Mouse (Mus musculus) myocyte (in vitro differentiated cells): Measurements from ENCODE around the gene Ctsd. TPM values are rescaled to one million over a fixed set of nuclear protein-coding genes. Genes with fewer than 3 reads are reported as not detected.

ENCODE experiments used
- H3K27me3 ChIP-seq: one replicate; pipeline ENCODE4 v1.6.1; 2011; ENCODE audit not compliant: control insufficient read depth, insufficient read depth, insufficient read length
- H3K36me3 ChIP-seq: one replicate; pipeline ENCODE4 v1.6.1; 2011; ENCODE audit not compliant: control insufficient read depth, insufficient read depth
- H3K4me2 ChIP-seq: one replicate; pipeline ENCODE4 v1.6.1; 2011; ENCODE audit warnings: low read depth, control low read depth
- H3K4me3 ChIP-seq: one replicate; pipeline ENCODE4 v1.5.1; 2011; ENCODE audit warnings: mild to moderate bottlenecking, control low read depth, moderate library complexity
- H3K79me2 ChIP-seq: one replicate; pipeline ENCODE4 v1.6.1; 2011; ENCODE audit not compliant: control insufficient read depth, insufficient read depth
- H3ac ChIP-seq: one replicate; pipeline ENCODE4 v1.6.1; 2011; ENCODE audit not compliant: control insufficient read depth, insufficient read length
- CEBPB ChIP-seq: IDR thresholded peaks from 2 replicates; pipeline ENCODE4 v1.6.1; 2011; ENCODE audit warnings: mild to moderate bottlenecking, moderate library complexity; ENCODE audit not compliant: poor library complexity, insufficient read depth, severe bottlenecking
- E2F4 ChIP-seq: IDR thresholded peaks from one replicate; pipeline ENCODE4 v1.6.1; 2011; ENCODE audit warnings: mild to moderate bottlenecking, control low read depth, moderate library complexity; ENCODE audit not compliant: insufficient read depth
- MAX ChIP-seq: IDR thresholded peaks from one replicate; pipeline ENCODE4 v1.6.1; 2011; ENCODE audit warnings: low read depth, mild to moderate bottlenecking, control low read depth
- MYOD1 ChIP-seq, 3 experiments: IDR thresholded peaks; one replicate each; pipeline ENCODE4 v1.6.1; 2011; ENCODE audit warnings: control low read depth in 2 of 3, low read depth in 2 of 3, mild to moderate bottlenecking in 2 of 3, moderate library complexity in 1 of 3; ENCODE audit not compliant: insufficient read length in 2 of 3, control insufficient read depth in 1 of 3
- MYOG ChIP-seq, 3 experiments: IDR thresholded peaks; one replicate each; pipeline ENCODE4 v1.6.1; 2011; ENCODE audit warnings: control low read depth in 2 of 3, low read depth in 2 of 3, mild to moderate bottlenecking in 2 of 3; ENCODE audit not compliant: insufficient read length in 2 of 3, control insufficient read depth in 1 of 3, insufficient read depth in 1 of 3
- POLR2A ChIP-seq: IDR thresholded peaks from one replicate; pipeline ENCODE4 v1.6.1; 2011; ENCODE audit warnings: low read depth, mild to moderate bottlenecking, control low read depth, moderate library complexity; ENCODE audit not compliant: insufficient read length
- POLR2AphosphoS2 ChIP-seq: IDR thresholded peaks from one replicate; pipeline ENCODE4 v1.6.1; 2011; ENCODE audit warnings: low read depth, control low read depth; ENCODE audit not compliant: insufficient read length
- REST ChIP-seq: IDR thresholded peaks from one replicate; pipeline ENCODE4 v1.6.1; 2011; ENCODE audit warnings: mild to moderate bottlenecking, control low read depth, moderate library complexity; ENCODE audit not compliant: insufficient read depth, insufficient read length
- SRF ChIP-seq: IDR thresholded peaks from one replicate; pipeline ENCODE4 v1.6.1; 2011; ENCODE audit warnings: low read depth; ENCODE audit not compliant: control insufficient read depth, insufficient read length
- TCF12 ChIP-seq: IDR thresholded peaks from one replicate; pipeline ENCODE4 v1.6.1; 2011; ENCODE audit warnings: mild to moderate bottlenecking, control low read depth; ENCODE audit not compliant: poor library complexity, insufficient read depth, severe bottlenecking
- TCF3 ChIP-seq: IDR thresholded peaks from one replicate; pipeline ENCODE4 v1.6.1; 2011; ENCODE audit warnings: low read depth, control low read depth; ENCODE audit not compliant: insufficient read length
- USF1 ChIP-seq: IDR thresholded peaks from one replicate; pipeline ENCODE4 v1.6.1; 2011; ENCODE audit warnings: low read depth, mild to moderate bottlenecking, control low read depth, moderate library complexity
- polyA plus RNA-seq: library from polyadenylated mRNA; unstranded; fragments of >200 nt; fragmentation: generic; extraction: Trizol; gene quantifications from one replicate; pipeline ENCODE4 v1.2.1, GENCODE M21; 2012; ENCODE audit warnings: missing spikeins

Gene Ctsd
- polyA plus RNA-seq, 1 experiment: 887 TPM

DNA sequence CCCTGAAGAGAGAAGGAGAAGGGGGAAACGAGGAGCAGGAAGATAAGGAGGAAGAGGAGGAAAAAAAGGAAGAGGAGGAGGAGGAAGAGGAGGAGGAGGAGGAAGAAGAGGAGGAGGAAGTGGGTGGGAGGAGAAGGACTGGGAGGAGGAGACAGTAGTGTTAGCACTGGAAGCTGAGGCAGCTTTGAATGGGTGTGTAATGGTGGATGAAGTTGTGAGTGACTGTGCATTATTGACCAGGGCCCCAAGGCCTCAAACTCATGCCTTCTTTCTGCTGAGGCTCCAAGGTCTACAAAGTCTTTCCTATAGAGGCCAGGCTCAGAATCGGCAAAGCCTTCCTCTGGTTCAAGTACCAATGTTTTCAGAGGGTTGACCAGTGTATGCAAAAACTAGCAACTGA, 34.0 kb upstream of the Ctsd start:
- no peaks in the 10 kb centered on the region for H3K36me3 ChIP-seq
- no peak overlapping the region for H3ac ChIP-seq
- H3K4me3 ChIP-seq: no peak overlapping the region
- no peak for TF ChIP-seq TCF12
- TF ChIP-seq TCF3: no peak
- H3K27me3 ChIP-seq: no peaks in the 10 kb centered on the region
- no peaks in the 10 kb centered on the region for H3K79me2 ChIP-seq
- H3K4me2 ChIP-seq: no peak overlapping the region

GRCm38 (mm10) chr7:142419887-142420286, 32.0 kb upstream of the Ctsd start:
- no peaks in the 10 kb centered on the region for H3K79me2 ChIP-seq
- TF ChIP-seq E2F4: no peak
- no peaks in the 10 kb centered on the region for H3K36me3 ChIP-seq
- H3K27me3 ChIP-seq: no peaks in the 10 kb centered on the region
- H3K4me2 ChIP-seq: no peak overlapping the region
- no peak overlapping the region for H3ac ChIP-seq
- H3K4me3 ChIP-seq: no peak overlapping the region

DNA sequence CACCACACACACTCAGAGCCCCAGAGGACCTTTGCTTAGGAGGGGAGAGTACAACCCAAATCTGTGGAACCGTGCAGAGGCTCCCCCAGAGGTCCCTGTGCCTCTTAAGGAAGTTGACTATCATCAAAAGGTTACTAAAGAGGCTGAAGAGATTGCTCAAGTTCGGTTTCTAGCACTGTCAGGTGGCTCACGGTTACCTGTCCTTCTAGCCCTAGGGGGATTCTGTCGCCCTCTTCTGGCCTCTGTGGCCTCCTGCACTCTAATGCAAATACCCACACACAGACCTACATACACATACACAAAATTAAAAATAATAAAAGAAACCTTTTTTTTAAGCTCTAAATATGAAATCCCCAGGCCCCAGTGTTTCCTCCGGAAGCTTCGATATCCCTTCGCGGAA, 30.8 kb upstream of the Ctsd start:
- no peaks in the 10 kb centered on the region for H3K27me3 ChIP-seq
- H3K79me2 ChIP-seq: no peaks in the 10 kb centered on the region
- H3ac ChIP-seq: no peak overlapping the region
- no peak overlapping the region for H3K4me3 ChIP-seq
- no peak overlapping the region for H3K4me2 ChIP-seq
- H3K36me3 ChIP-seq: no peaks in the 10 kb centered on the region
- TF ChIP-seq POLR2A: no peak
- no peak for TF ChIP-seq MYOD1 (IDR thresholded peaks at IDR 0.05; ENCODE audit: control insufficient read depth in 1 of 3, insufficient read length in 2 of 3, low read depth in 2 of 3)
- no peak for TF ChIP-seq MYOG (IDR thresholded peaks at IDR 0.05; ENCODE audit: control insufficient read depth in 1 of 3, insufficient read depth in 1 of 3, insufficient read length in 2 of 3, low read depth in 2 of 3)
- TF ChIP-seq CEBPB: no peak
- TF ChIP-seq SRF: no peak
- TF ChIP-seq USF1: no peak
- TF ChIP-seq POLR2AphosphoS2: no peak
- TF ChIP-seq MAX: no peak
- TF ChIP-seq TCF12: no peak
- TF ChIP-seq TCF3: no peak
- no peak for TF ChIP-seq E2F4
- no peak for TF ChIP-seq REST

- Histone ChIP-seq H3ac (no peak overlapping the region), H3K27me3 (no peaks in the 10 kb centered on the region), H3K36me3 (no peaks in the 10 kb centered on the region), H3K79me2 (no peaks in the 10 kb centered on the region), H3K4me2 (no peak overlapping the region), H3K4me3 (no peak overlapping the region)
- TF ChIP-seq POLR2AphosphoS2 (no peak), MYOG (IDR thresholded peaks at IDR 0.05; ENCODE audit: control insufficient read depth in 1 of 3, insufficient read depth in 1 of 3, insufficient read length in 2 of 3, low read depth in 2 of 3) (no peak), CEBPB (no peak), MAX (no peak), POLR2A (no peak), TCF12 (no peak), USF1 (no peak), TCF3 (no peak), SRF (no peak), MYOD1 (IDR thresholded peaks at IDR 0.05; ENCODE audit: control insufficient read depth in 1 of 3, insufficient read length in 2 of 3, low read depth in 2 of 3) (no peak), REST (no peak), E2F4 (no peak)
Observed at GRCm38 (mm10) chr7:142418027-142418426, 30.2 kb upstream of the Ctsd start.

DNA sequence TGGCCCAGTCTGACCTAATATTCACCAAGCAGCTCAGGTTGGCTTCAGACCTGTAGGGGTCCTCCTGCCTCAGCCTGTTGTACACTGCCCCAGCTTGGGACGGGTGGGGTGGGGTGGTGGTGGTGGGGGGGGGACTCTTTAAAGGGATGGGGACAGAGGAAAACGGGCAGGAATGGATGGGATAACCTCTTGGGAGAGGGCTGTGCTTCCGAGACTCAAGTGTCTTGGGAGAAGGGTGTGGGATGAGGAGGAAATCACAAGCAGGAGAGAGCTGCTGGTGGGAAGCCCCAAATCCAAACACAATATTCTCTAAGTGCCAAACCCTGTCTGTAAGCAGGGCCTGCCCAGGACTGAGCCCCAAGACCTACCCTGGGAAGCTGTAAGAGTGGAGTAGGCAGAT, 28.4 kb upstream of the Ctsd start:
- H3ac ChIP-seq: no peak overlapping the region
- H3K4me3 ChIP-seq: no peak overlapping the region
- H3K27me3 ChIP-seq: no peaks in the 10 kb centered on the region
- TF ChIP-seq POLR2AphosphoS2: no peak
- TF ChIP-seq CEBPB: no peak
- TF ChIP-seq MAX: no peak
- no peak for TF ChIP-seq MYOD1 (IDR thresholded peaks at IDR 0.05; ENCODE audit: control insufficient read depth in 1 of 3, insufficient read length in 2 of 3, low read depth in 2 of 3)
- no peak for TF ChIP-seq POLR2A
- no peak for TF ChIP-seq MYOG (IDR thresholded peaks at IDR 0.05; ENCODE audit: control insufficient read depth in 1 of 3, insufficient read depth in 1 of 3, insufficient read length in 2 of 3, low read depth in 2 of 3)
- TF ChIP-seq TCF12: no peak
- TF ChIP-seq TCF3: no peak
- no peak for TF ChIP-seq REST
- TF ChIP-seq SRF: no peak
- TF ChIP-seq E2F4: no peak
- TF ChIP-seq USF1: no peak
- no peak overlapping the region for H3K4me2 ChIP-seq
- H3K36me3 ChIP-seq: no peaks in the 10 kb centered on the region
- no peaks in the 10 kb centered on the region for H3K79me2 ChIP-seq
